Mouse (Mus musculus) kidney, adult 2 months (tissue): ENCODE data around the gene Lyg1.

Experiments
- CTCF ChIP-seq: fragments of 200-500 bp; conservative IDR thresholded peaks from 2 replicates; pipeline ENCODE4 v1.5.1; 2011; ENCODE audit warnings: low read depth, mild to moderate bottlenecking, control low read depth, low read length, moderate library complexity, mixed read lengths; ENCODE audit not compliant: insufficient read depth, insufficient read length
- POLR2A ChIP-seq: fragments of 200-500 bp; IDR thresholded peaks from one replicate; pipeline ENCODE4 v1.6.1; 2011; ENCODE audit warnings: low read depth, low read length, control low read depth

DNA sequence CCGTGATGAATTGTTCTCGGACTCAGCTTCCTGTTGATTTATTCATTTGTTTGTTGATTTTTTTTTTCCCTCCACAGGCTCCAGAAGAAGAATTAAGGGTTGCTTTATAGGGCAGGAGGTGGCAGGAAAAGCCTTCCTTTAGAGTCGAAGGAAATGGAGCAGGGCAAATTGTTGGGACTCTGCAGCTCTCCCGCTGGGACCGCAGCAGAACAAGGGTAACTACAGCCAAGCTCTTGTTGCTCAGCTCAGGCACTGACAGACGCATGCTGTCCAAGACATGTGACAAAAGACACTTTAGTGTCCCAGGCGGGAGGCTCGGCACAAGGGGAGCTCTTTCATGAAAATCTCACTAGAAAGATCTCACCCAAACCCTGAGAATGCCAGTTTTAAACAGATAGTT, 35.0 kb downstream of the Lyg1 start:
- TF ChIP-seq CTCF (no peak), POLR2A (no peak)
